Mouse (Mus musculus): Measurements from ENCODE around the gene Ifih1. TPM values are rescaled to one million over a fixed set of nuclear protein-coding genes. Genes with fewer than 3 reads are reported as not detected.
A peak's percentile ranks its signal among the peaks of the same experiment; 100 is the strongest.

Ifih1 gene
- polyA plus RNA-seq, 1 experiment: 5.0 TPM

DNA sequence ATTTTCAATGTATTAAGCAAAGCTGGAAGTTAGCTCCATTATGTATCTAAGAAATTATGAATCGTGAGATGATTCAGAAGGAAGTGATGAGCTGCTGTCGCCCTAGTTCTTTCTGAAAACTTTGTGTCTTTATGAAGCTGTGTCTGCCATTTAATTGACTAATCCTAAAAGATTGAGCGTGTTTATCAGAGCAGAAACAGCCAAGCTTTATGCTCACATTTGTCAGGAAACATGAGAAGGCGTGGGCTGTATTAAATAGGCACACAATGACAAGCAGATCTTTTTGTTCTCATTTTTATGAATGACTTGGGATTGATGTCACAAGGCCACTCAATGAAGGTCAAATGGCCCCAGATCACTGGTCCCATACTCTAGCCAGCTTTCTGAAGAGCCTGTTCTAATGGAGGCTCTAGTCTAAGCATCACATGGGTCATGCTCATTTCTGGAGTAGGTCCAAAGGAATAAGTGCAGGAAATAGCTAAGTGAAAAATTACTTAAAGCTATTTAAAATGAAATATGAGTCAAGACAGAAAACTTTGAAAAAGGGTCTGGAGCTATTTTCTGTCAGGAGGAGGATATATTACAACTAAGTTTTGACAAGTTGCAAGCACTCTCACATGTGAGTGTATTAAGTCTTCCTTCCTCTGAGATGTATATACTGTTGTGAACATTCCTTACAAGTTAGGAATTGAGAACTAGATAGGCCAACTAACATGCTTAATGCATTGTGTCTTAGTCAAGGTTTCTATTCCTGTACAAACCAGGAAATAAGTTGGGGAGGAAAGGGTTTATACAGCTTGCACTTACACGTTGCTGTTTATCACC is 83.2 kb downstream of the Ifih1 start:
- no peak overlapping the region for H3K27ac ChIP-seq (ENCODE audit: insufficient read depth, low read depth, low read length)
- H3K4me3 ChIP-seq (ENCODE audit: insufficient read depth, low read depth, low read length): no peak overlapping the region
- no peaks in the 10 kb centered on the region for H3K36me3 ChIP-seq (ENCODE audit: control insufficient read depth, insufficient read depth, low read length)
- no peaks in the 10 kb centered on the region for H3K27me3 ChIP-seq (replicated peaks; ENCODE audit: control insufficient read depth, insufficient read depth, low read length)
- no peak for DNase-seq
- H3K4me1 ChIP-seq (ENCODE audit: control insufficient read depth, insufficient read depth, low read length): no peaks in the 10 kb centered on the region
- WGBS: 62% methylated on average over 5 of the region's 5 CpGs
- TF ChIP-seq CTCF (conservative IDR thresholded peaks at IDR 0.05; ENCODE audit: insufficient read depth, insufficient read length, low read depth, low read length) (no peak), POLR2A (IDR thresholded peaks at IDR 0.05; ENCODE audit: low read depth, low read length) (no peak)

- DNase-seq: no peak
- no peak for TF ChIP-seq POLR2A (IDR thresholded peaks at IDR 0.05; ENCODE audit: low read depth, low read length)
- TF ChIP-seq CTCF (conservative IDR thresholded peaks at IDR 0.05; ENCODE audit: insufficient read depth, insufficient read length, low read depth, low read length): no peak
- 79% methylated on average over 2 of the region's 2 CpGs for WGBS
- no peak overlapping the region for H3K4me3 ChIP-seq (ENCODE audit: insufficient read depth, low read depth, low read length)
- H3K27ac ChIP-seq (ENCODE audit: insufficient read depth, low read depth, low read length): no peak overlapping the region
- no peaks in the 10 kb centered on the region; the same call in 1 of the 2 replicates for H3K27me3 ChIP-seq (replicated peaks; ENCODE audit: control insufficient read depth, insufficient read depth, low read length)
- H3K36me3 ChIP-seq (ENCODE audit: control insufficient read depth, insufficient read depth, low read length): no peaks in the 10 kb centered on the region
- no peaks in the 10 kb centered on the region for H3K4me1 ChIP-seq (ENCODE audit: control insufficient read depth, insufficient read depth, low read length)
These were observed 88.6 kb downstream of the Ifih1 start for GRCm38 (mm10) chr2:62557417-62557816.

- 87% methylated on average over 9 of the region's 9 CpGs for WGBS
- Histone ChIP-seq H3K27ac (ENCODE audit: insufficient read depth, low read depth, low read length) (no peak overlapping the region), H3K27me3 (replicated peaks; ENCODE audit: control insufficient read depth, insufficient read depth, low read length) (no peaks in the 10 kb centered on the region; the same call in 1 of the 2 replicates), H3K4me3 (ENCODE audit: insufficient read depth, low read depth, low read length) (no peak overlapping the region), H3K36me3 (ENCODE audit: control insufficient read depth, insufficient read depth, low read length) (no peaks in the 10 kb centered on the region), H3K4me1 (ENCODE audit: control insufficient read depth, insufficient read depth, low read length) (no peaks in the 10 kb centered on the region)
- TF ChIP-seq CTCF (conservative IDR thresholded peaks at IDR 0.05; ENCODE audit: insufficient read depth, insufficient read length, low read depth, low read length): no peak
- no peak for TF ChIP-seq POLR2A (IDR thresholded peaks at IDR 0.05; ENCODE audit: low read depth, low read length)
- no peak for DNase-seq
These were observed 89.7 kb downstream of the Ifih1 start for GRCm38 (mm10) chr2:62556349-62556748.

- no peaks in the 10 kb centered on the region for H3K27me3 ChIP-seq (replicated peaks; ENCODE audit: control insufficient read depth, insufficient read depth, low read length)
These were observed 96.4 kb downstream of the Ifih1 start for GRCm38 (mm10) chr2:62549659-62550058.

DNA sequence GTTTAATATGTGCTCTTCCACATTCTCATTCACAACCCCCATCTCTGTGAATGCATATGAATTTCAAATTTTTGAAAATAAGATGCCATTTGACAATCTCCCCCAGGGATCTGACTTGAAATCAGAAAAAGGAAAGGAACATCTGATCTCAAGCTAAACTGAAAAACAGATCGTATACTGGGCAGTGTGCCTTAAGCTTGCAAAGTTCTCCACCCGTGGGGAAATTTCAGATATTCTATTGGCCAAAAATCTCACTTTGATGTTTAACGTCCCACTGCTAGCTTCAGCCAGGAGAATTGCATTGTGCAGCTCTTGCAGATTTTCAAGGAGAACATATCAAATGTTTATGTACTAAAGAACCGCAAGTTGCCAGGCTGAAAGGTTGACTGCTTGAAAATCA is 96.9 kb downstream of the Ifih1 start:
- Histone ChIP-seq H3K27me3 (replicated peaks; ENCODE audit: control insufficient read depth, insufficient read depth, low read length) (no peaks in the 10 kb centered on the region), H3K36me3 (ENCODE audit: control insufficient read depth, insufficient read depth, low read length) (no peaks in the 10 kb centered on the region), H3K4me1 (ENCODE audit: control insufficient read depth, insufficient read depth, low read length) (no peaks in the 10 kb centered on the region), H3K27ac (ENCODE audit: insufficient read depth, low read depth, low read length) (no peak overlapping the region), H3K4me3 (ENCODE audit: insufficient read depth, low read depth, low read length) (no peak overlapping the region)
- 72% methylated on average over 4 of the region's 4 CpGs for WGBS
- TF ChIP-seq POLR2A (IDR thresholded peaks at IDR 0.05; ENCODE audit: low read depth, low read length): no peak
- no peak for TF ChIP-seq CTCF (conservative IDR thresholded peaks at IDR 0.05; ENCODE audit: insufficient read depth, insufficient read length, low read depth, low read length)
- DNase-seq: no peak

More at GRCm38 (mm10) chr2:62549659-62550058, 96.4 kb downstream of the Ifih1 start:
- no peak overlapping the region for H3K27ac ChIP-seq (ENCODE audit: insufficient read depth, low read depth, low read length)
- WGBS: 83% methylated on average over 3 of the region's 3 CpGs
- TF ChIP-seq CTCF (conservative IDR thresholded peaks at IDR 0.05; ENCODE audit: insufficient read depth, insufficient read length, low read depth, low read length) (0 out of 2 replicates have a peak, but pooled peaks have one; percentile 11), POLR2A (IDR thresholded peaks at IDR 0.05; ENCODE audit: low read depth, low read length) (no peak)
- no peak overlapping the region for H3K4me3 ChIP-seq (ENCODE audit: insufficient read depth, low read depth, low read length)
- no peak for DNase-seq
- no peaks in the 10 kb centered on the region for H3K4me1 ChIP-seq (ENCODE audit: control insufficient read depth, insufficient read depth, low read length)
- no peaks in the 10 kb centered on the region for H3K36me3 ChIP-seq (ENCODE audit: control insufficient read depth, insufficient read depth, low read length)

DNA sequence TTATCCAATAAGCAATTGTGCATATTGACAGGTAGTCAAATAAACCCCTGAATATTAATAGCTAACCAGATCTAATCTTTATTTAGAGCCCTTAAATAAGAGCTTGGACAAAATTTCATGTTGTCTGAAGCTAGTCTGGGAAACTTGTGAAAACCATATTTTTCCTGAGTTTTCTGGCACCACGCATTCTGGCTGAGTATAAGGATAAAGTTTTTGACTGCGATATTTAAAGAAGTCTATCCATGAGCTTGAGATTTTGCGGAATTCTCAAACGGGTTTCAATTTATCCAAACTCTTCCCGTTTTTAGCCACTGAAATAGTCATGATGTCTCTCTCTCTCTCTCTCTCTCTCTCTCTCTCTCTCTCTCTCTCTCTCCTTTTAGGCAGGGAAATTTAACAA is 98.0 kb downstream of the Ifih1 start:
- 93% methylated on average over 5 of the region's 5 CpGs for WGBS
- Histone ChIP-seq H3K36me3 (ENCODE audit: control insufficient read depth, insufficient read depth, low read length) (no peaks in the 10 kb centered on the region), H3K4me3 (ENCODE audit: insufficient read depth, low read depth, low read length) (no peak overlapping the region), H3K4me1 (ENCODE audit: control insufficient read depth, insufficient read depth, low read length) (no peaks in the 10 kb centered on the region), H3K27me3 (replicated peaks; ENCODE audit: control insufficient read depth, insufficient read depth, low read length) (no peaks in the 10 kb centered on the region), H3K27ac (ENCODE audit: insufficient read depth, low read depth, low read length) (no peak overlapping the region)
- no peak for TF ChIP-seq POLR2A (IDR thresholded peaks at IDR 0.05; ENCODE audit: low read depth, low read length)
- no peak for TF ChIP-seq CTCF (conservative IDR thresholded peaks at IDR 0.05; ENCODE audit: insufficient read depth, insufficient read length, low read depth, low read length)
- DNase-seq: no peak

Other genes with a start within 250 kb of the Ifih1 start
- gene Dpp4, start 234.0 kb downstream of the Ifih1 start, polyA plus RNA-seq (2012; rRNA removed): 21.4 and 24.0 TPM in 2 replicates
- gene Gcg, start 162.6 kb downstream of the Ifih1 start, polyA plus RNA-seq (2012; rRNA removed): not detected in 2 replicates
- gene Fap, start 72.2 kb downstream of the Ifih1 start, polyA plus RNA-seq (2012; rRNA removed): 0.31 and 0.41 TPM in 2 replicates
- 14.9 and 20.1 TPM in 2 replicates for gene Gca, start 18.0 kb upstream of the Ifih1 start, polyA plus RNA-seq (2012; rRNA removed)

Data from kidney, adult 2 months (tissue).